Comparison of ENCODE assay signal across 8 mouse cellular contexts in genomic region chr6:136532535-136533291, GRCm38 (mm10). TPM values are rescaled to one million over a fixed set of nuclear protein-coding genes. Genes with fewer than 3 reads are reported as not detected.
DNase-seq lines count a peak whose midpoint lies in the region; ATAC-seq and TF ChIP-seq lines count a peak whose summit lies in the region.

No protein-coding gene starts in this region.

- no peaks in the 10 kb centered on the region for H3K9me3 ChIP-seq in hindbrain, embryonic 14.5 days (ENCODE audit: control insufficient read depth, low read length)

- DNase-seq in spleen, postnatal 36 days (ENCODE audit: low spot score in 2 of 2): peak; percentile 24 to 53
- no peak for DNase-seq in spleen, adult 12 weeks (ENCODE audit: low spot score)
- DNase-seq in gastrocnemius, adult 18-20 months (ENCODE audit: low spot score): peak; percentile 89
- DNase-seq in hindbrain, embryonic 14.5 days (ENCODE audit: low spot score): peak; percentile 91
- peak; percentile 59 to 73 for DNase-seq in layer of hippocampus, postnatal 36 days
- peak; percentile 78 for DNase-seq in lung, postnatal 14 days
- peak; percentile 93 for DNase-seq in retina, postnatal 1 day

- 9% methylated on average over 7 of the region's 7 CpGs for WGBS in hindbrain, embryonic 14.5 days

- peak overlapping the region; percentile 47; the same call in 1 of the 2 replicates for H3K27ac ChIP-seq in cortical plate, adult 2 months (ENCODE audit: insufficient read depth, low read length)
- peak overlapping the region; percentile 96 for H3K27ac ChIP-seq in hindbrain, embryonic 14.5 days

- H3K4me2 ChIP-seq in hindbrain, embryonic 14.5 days (replicated peaks): peak overlapping the region; percentile 49

- no peak for TF ChIP-seq CTCF in cortical plate, adult 2 months (IDR thresholded peaks at IDR 0.05; ENCODE audit: extremely low read depth, insufficient read depth, low read length)

- H3K36me3 ChIP-seq in hindbrain, embryonic 14.5 days (replicated peaks; ENCODE audit: control insufficient read depth, insufficient read depth): no peaks in the 10 kb centered on the region

- no peaks in the 10 kb centered on the region for H3K27me3 ChIP-seq in hindbrain, embryonic 14.5 days (ENCODE audit: control insufficient read depth, insufficient read depth, low read length)

- no peak overlapping the region for H3K4me3 ChIP-seq in cortical plate, adult 2 months (ENCODE audit: insufficient read depth, low read length)
- peak overlapping the region; percentile 23 for H3K4me3 ChIP-seq in hindbrain, embryonic 14.5 days (replicated peaks; ENCODE audit: low read length)

- peaks cover 2% of the 10 kb centered on the region for H3K4me1 ChIP-seq in cortical plate, adult 2 months (ENCODE audit: control insufficient read depth, insufficient read depth, low read length)
- H3K4me1 ChIP-seq in hindbrain, embryonic 14.5 days (replicated peaks; ENCODE audit: control insufficient read depth, insufficient read depth, low read length): peaks cover 33% of the 10 kb centered on the region

- peak overlapping the region; percentile 28; the same call in 1 of the 2 replicates for H3K9ac ChIP-seq in hindbrain, embryonic 14.5 days

- TF ChIP-seq POLR2A in cortical plate, adult 2 months (IDR thresholded peaks at IDR 0.05; ENCODE audit: extremely low read depth, insufficient read depth, low read length): 0 out of 2 replicates have a peak, but pooled peaks have one; percentile 26

- peak; percentile 90 for ATAC-seq in hindbrain, embryonic 14.5 days (ENCODE audit: low FRiP score)

RNA-seq across cellular contexts. Expression of gene Atf7ip, which starts 26.7 kb away (rescaled TPM):
- 39.5 and 47.4 TPM in 2 replicates for polyA plus RNA-seq in cortical plate, adult 2 months (2012; rRNA removed)
- total RNA-seq in gastrocnemius, adult 18-20 months (2021): 10 to 100 TPM; 40.0 to 42.4 TPM
- 42.8 and 49.7 TPM in 2 replicates for polyA plus RNA-seq in hindbrain, embryonic 14.5 days (2014; fragmentation: Nextera tagmentation; extraction: Ambion mirVana)
- total RNA-seq in layer of hippocampus, postnatal 36 days (2021): 100 to 1,000 TPM; 101 to 109 TPM
